Mouse (Mus musculus) thymus, adult 2 months (tissue): ENCODE data around the gene Pigp. TPM values are rescaled to one million over a fixed set of nuclear protein-coding genes. Genes with fewer than 3 reads are reported as not detected.

Source experiments
- DNase-seq: peaks from one replicate; pipeline ENCODE4 v3.0.0; 2021
- H3K27ac ChIP-seq: fragments of 200-500 bp; 2 replicates; pipeline ENCODE4 v1.5.1; 2012; ENCODE audit warnings: low read length, control low read depth; ENCODE audit not compliant: control insufficient read depth, insufficient read depth
- H3K27me3 ChIP-seq: fragments of 200-500 bp; 2 replicates; pipeline ENCODE4 v1.6.1; 2012; ENCODE audit warnings: mild to moderate bottlenecking, low read length, moderate library complexity, mixed read lengths; ENCODE audit not compliant: control insufficient read depth, insufficient read depth
- H3K36me3 ChIP-seq: fragments of 200-500 bp; 2 replicates; pipeline ENCODE4 v1.6.1; 2012; ENCODE audit warnings: mild to moderate bottlenecking, low read length, moderate library complexity; ENCODE audit not compliant: control insufficient read depth, insufficient read depth
- H3K4me1 ChIP-seq: fragments of 200-500 bp; replicated peaks from 2 replicates; pipeline ENCODE4 v1.6.1; 2012; ENCODE audit warnings: low read length; ENCODE audit not compliant: control insufficient read depth, insufficient read depth
- H3K4me3 ChIP-seq: fragments of 200-500 bp; 2 replicates; pipeline ENCODE4 v1.5.1; 2012; ENCODE audit warnings: mild to moderate bottlenecking, low read length, control low read depth, moderate library complexity; ENCODE audit not compliant: control insufficient read depth, insufficient read depth
- CTCF ChIP-seq: fragments of 200-500 bp; IDR thresholded peaks from 2 replicates; pipeline ENCODE4 v1.5.1; 2012; ENCODE audit warnings: mild to moderate bottlenecking, control low read depth, low read length, moderate library complexity, borderline replicate concordance; ENCODE audit not compliant: control insufficient read depth, poor library complexity, insufficient read depth; ENCODE audit errors: extremely low read depth
- POLR2A ChIP-seq: fragments of 200-500 bp; IDR thresholded peaks from 2 replicates; pipeline ENCODE4 v1.6.1; 2012; ENCODE audit warnings: mild to moderate bottlenecking, low read length, control low read depth, moderate library complexity; ENCODE audit not compliant: control insufficient read depth, poor library complexity, insufficient read depth; ENCODE audit errors: extremely low read depth
- WGBS: fragments of 180-500 bp; shearing (Covaris S2); methylation state at CpG from one replicate; pipeline ENCODE4 v1.1.7; 2018; 5-methylcytosine and 5-hydroxymethylcytosine counted together
- polyA plus RNA-seq: library from polyadenylated mRNA; depleted of rRNA; stranded (reverse); fragments of >200 nt; gene quantifications from 2 replicates; pipeline ENCODE4 v1.2.3, GENCODE M21; 2012

Gene Pigp
- polyA plus RNA-seq, 1 experiment, result 23.2 TPM

DNA sequence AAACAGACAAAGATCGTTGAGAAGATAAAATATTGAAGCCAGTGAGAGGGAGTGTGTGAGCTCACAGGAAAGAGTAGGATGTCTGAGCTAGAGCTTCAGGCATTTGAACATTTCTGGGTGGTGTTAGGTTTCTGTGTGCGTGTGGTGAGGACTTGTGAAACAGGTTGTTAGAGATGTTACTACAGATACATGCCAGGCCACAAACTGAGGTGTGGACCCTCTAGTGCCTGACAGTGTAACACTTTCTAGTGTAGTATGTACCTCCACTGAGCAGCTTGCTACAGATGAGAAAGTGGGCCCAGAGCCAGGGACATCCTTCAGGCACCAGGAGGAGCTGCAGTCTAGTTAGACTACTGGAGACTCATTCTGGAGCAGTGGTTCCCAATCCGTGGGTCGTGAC is 30.5 kb upstream of the Pigp start:
- Histone ChIP-seq H3K36me3 (peaks cover 24% of the 10 kb centered on the region), H3K27ac (no peak overlapping the region), H3K4me1 (no peaks in the 10 kb centered on the region), H3K27me3 (no peaks in the 10 kb centered on the region), H3K4me3 (no peak overlapping the region)
- no peak for DNase-seq
- no peak for TF ChIP-seq CTCF
- TF ChIP-seq POLR2A, result no peak
- 83% methylated on average over 4 of the region's 4 CpGs for WGBS

DNA sequence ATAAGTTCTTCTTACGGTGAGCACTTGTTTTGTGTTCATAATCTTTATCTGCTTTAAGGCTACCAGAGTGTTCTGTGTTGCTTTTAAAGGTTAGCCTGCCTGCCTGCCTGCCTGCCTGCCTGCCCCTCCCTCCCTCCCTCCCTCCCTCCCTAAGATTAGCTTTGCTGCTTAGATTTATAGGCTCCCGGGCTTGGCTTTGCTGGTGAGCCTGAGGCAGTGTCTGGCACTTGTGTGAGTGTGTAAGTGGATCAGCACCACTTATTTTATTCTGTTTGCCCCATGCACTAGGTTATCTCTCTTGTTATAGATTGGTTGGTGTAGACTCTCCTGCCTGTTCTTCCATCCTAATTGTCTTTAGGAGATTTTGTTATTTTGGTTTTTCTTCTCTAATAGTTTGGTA is 30.0 kb upstream of the Pigp start:
- H3K4me1 ChIP-seq, result no peaks in the 10 kb centered on the region
- H3K27ac ChIP-seq, result no peak overlapping the region

DNA sequence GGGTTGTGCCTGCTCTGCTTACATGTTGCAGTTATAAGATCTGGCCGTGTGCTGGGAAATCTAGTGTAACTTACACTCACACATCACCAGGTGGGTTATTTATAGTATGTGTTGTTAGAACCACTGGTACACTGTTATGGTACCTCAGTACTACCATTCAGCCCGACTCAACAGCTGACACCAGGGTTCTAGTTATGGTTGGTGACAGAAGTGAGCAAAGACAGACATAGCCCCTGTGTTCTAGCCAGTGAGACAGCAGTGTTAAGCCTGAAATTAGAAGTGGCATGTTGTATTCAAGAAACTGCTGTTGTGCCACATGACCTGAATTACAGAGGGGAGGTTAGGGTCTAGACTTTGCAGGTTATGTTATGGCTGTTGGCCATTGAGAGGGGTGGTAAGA is 27.5 kb upstream of the Pigp start:
- no peak for DNase-seq
- Histone ChIP-seq H3K27ac (no peak overlapping the region), H3K27me3 (no peaks in the 10 kb centered on the region), H3K4me1 (no peaks in the 10 kb centered on the region), H3K36me3 (peaks cover 22% of the 10 kb centered on the region), H3K4me3 (no peak overlapping the region)
- TF ChIP-seq CTCF (no peak), POLR2A (no peak)
- 93% methylated on average over 2 of the region's 2 CpGs for WGBS

More for the DNA sequence above, 30.0 kb upstream of the Pigp start:
- WGBS, result 81% methylated on average over 2 of the region's 2 CpGs
- Histone ChIP-seq H3K27me3 (no peaks in the 10 kb centered on the region), H3K4me3 (no peak overlapping the region), H3K36me3 (peaks cover 19% of the 10 kb centered on the region)
- TF ChIP-seq CTCF (no peak), POLR2A (no peak)
- DNase-seq, result no peak

DNA sequence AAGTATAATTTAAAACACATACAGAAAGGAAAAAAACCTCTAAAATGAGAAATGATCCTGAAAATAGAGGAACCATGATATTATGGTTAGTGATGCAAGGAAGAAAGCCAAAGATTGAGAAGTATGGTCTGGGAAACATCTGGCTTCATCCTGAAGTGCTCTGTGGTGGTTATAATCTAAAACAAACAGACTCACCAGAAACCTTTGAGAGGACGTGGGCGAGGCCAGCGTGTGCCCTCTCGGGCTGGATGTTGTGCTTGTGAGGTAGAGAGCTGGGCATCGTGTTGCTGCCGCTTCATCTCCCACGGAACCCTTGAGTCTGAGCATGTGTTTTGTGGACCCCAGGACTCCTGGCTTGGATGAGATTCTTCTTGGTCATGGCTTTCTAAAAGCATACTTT is 25.0 kb upstream of the Pigp start:
- 92% methylated on average over 7 of the region's 7 CpGs for WGBS
- H3K27me3 ChIP-seq, result no peaks in the 10 kb centered on the region
- no peaks in the 10 kb centered on the region for H3K4me1 ChIP-seq
- H3K27ac ChIP-seq, result no peak overlapping the region
- no peak for TF ChIP-seq POLR2A
- TF ChIP-seq CTCF, result no peak
- no peak overlapping the region for H3K4me3 ChIP-seq
- no peak for DNase-seq
- H3K36me3 ChIP-seq, result peaks cover 16% of the 10 kb centered on the region

DNA sequence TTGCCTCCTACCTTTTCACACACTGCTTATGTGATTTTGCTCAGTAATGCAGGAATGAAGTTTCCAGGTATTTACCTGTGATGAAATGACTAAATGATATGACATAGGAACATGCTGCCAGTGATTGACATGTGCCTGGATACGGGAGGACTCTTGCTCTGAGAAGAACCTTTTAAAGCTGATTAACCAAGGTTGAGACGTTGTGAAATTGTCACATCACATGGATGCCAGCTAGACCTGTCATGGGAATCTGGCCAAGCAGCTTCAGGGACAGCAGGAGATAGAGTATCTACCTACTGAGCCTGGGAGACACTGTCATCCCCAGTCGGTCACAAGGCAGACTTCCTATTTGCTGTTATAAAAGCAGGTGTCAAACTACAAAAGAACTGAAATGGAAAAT is 23.4 kb upstream of the Pigp start:
- no peak overlapping the region for H3K27ac ChIP-seq
- H3K27me3 ChIP-seq, result no peaks in the 10 kb centered on the region
- DNase-seq, result no peak
- 92% methylated on average over 3 of the region's 3 CpGs for WGBS
- TF ChIP-seq CTCF (no peak), POLR2A (no peak)
- H3K36me3 ChIP-seq, result peaks cover 16% of the 10 kb centered on the region
- H3K4me3 ChIP-seq, result no peak overlapping the region
- no peaks in the 10 kb centered on the region for H3K4me1 ChIP-seq

DNA sequence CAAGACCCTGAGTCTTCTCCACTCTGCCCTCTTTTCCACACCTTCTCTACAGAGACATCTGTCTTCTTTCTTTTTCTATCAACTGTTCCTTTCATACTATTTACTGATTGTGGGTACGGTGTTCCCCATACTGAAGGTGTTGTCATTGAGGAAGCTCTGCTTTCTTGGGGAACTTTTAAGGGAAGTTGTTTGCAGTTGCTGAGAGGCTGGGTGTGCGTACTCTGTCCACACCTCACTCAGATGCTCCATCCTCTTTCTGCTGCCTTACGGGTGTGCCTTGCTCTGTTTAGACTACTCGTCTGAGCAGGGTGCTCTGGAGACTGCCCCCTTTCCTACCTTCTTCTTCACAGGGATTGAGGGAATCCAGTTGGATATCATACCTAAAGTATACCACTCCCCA is 20.7 kb upstream of the Pigp start:
- H3K4me1 ChIP-seq, result no peaks in the 10 kb centered on the region
- WGBS, result 93% methylated on average over 4 of the region's 4 CpGs
- H3K4me3 ChIP-seq, result no peak overlapping the region
- peaks cover 12% of the 10 kb centered on the region for H3K36me3 ChIP-seq
- no peak for TF ChIP-seq CTCF
- TF ChIP-seq POLR2A, result no peak
- no peak overlapping the region for H3K27ac ChIP-seq
- no peak for DNase-seq
- no peaks in the 10 kb centered on the region for H3K27me3 ChIP-seq

DNA sequence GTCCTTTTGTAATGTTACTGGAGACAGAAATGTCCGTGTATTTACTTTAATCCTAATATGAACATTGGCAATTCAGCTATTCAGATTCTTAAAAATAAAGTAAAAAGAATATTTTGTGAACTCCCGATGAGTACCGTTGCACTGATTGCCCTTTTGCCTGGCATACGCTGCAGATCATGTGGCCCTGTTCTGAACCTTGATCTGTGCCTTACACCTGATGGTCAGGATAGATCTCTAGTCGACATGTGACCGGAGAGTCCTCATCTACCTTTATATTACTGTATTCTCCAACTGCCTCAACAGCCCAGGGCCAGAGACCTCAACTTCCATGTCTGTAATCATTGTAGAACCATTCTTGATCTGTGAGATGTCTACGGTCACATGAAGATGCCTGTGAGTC is 16.0 kb upstream of the Pigp start:
- H3K27ac ChIP-seq, result no peak overlapping the region
- no peak for DNase-seq
- no peaks in the 10 kb centered on the region for H3K4me1 ChIP-seq
- TF ChIP-seq POLR2A (no peak), CTCF (no peak)
- no peaks in the 10 kb centered on the region; the same call in 1 of the 2 replicates for H3K36me3 ChIP-seq
- H3K27me3 ChIP-seq, result no peaks in the 10 kb centered on the region
- 97% methylated on average over 7 of the region's 7 CpGs for WGBS
- H3K4me3 ChIP-seq, result no peak overlapping the region
